Mouse (Mus musculus) midbrain, postnatal 0 days (tissue): ENCODE data around the gene Ngly1. TPM values are rescaled to one million over a fixed set of nuclear protein-coding genes. Genes with fewer than 3 reads are reported as not detected.
A peak's percentile ranks its signal among the peaks of the same experiment; 100 is the strongest.

Experiments used
- ATAC-seq: fragments of 200-750 bp; cut with Nextera tagmentation; 2 replicates; pipeline ENCODE4 v1.8.0; 2017; ENCODE audit warnings: moderate number of reproducible peaks, mild to moderate bottlenecking, moderate TSS enrichment, moderate library complexity; ENCODE audit not compliant: low FRiP score
- DNase-seq: peaks from one replicate; pipeline ENCODE4 v3.0.0-alpha.2; 2015; ENCODE audit warnings: low spot score
- H3K27ac ChIP-seq: fragments of 300-500 bp; sonication (generic); 2 replicates; pipeline ENCODE4 v1.5.1; 2014; ENCODE audit warnings: low read depth, mild to moderate bottlenecking, low read length, mixed read lengths
- H3K27me3 ChIP-seq: fragments of 300-500 bp; sonication (generic); 2 replicates; pipeline ENCODE4 v1.6.1; 2014; ENCODE audit warnings: low read length, control low read depth, mixed read lengths; ENCODE audit not compliant: insufficient read depth
- H3K36me3 ChIP-seq: fragments of 300-500 bp; sonication (generic); 2 replicates; pipeline ENCODE4 v1.6.1; 2014; ENCODE audit warnings: low read length, control low read depth, mixed read lengths; ENCODE audit not compliant: insufficient read depth
- H3K4me1 ChIP-seq: fragments of 300-500 bp; sonication (generic); 2 replicates; pipeline ENCODE4 v1.6.1; 2014; ENCODE audit warnings: mild to moderate bottlenecking, control low read depth, antibody characterized with exemption, low read length, mixed read lengths; ENCODE audit not compliant: insufficient read depth
- H3K4me2 ChIP-seq: fragments of 300-500 bp; sonication (generic); 2 replicates; pipeline ENCODE4 v1.6.1; 2014; ENCODE audit warnings: low read depth, mild to moderate bottlenecking, low read length, mixed read lengths; ENCODE audit not compliant: poor library complexity, severe bottlenecking
- H3K4me3 ChIP-seq: fragments of 300-500 bp; sonication (generic); 2 replicates; pipeline ENCODE4 v1.5.1; 2014; ENCODE audit warnings: low read depth, mild to moderate bottlenecking, low read length, moderate library complexity
- H3K9ac ChIP-seq: fragments of 300-500 bp; sonication (generic); replicated peaks from 2 replicates; pipeline ENCODE4 v1.6.1; 2014; ENCODE audit warnings: mild to moderate bottlenecking, low read length, moderate library complexity, mixed read lengths; ENCODE audit not compliant: poor library complexity, severe bottlenecking
- H3K9me3 ChIP-seq: fragments of 300-500 bp; sonication (generic); 2 replicates; pipeline ENCODE4 v1.6.1; 2016; ENCODE audit warnings: low read length, control low read depth
- CTCF ChIP-seq: IDR thresholded peaks from 2 replicates; pipeline ENCODE4 v1.5.1; 2016; ENCODE audit warnings: antibody characterized with exemption, mild to moderate bottlenecking
- WGBS: fragments of 180-500 bp; shearing (Covaris S2); extraction: QIAGEN DNeasy Blood & Tissue Kit; methylation state at CpG from one replicate; pipeline ENCODE4 v1.1.7; 2014; 5-methylcytosine and 5-hydroxymethylcytosine counted together
- polyA plus RNA-seq: library from polyadenylated mRNA; unstranded; fragments of >200 nt; fragmentation: Nextera tagmentation; extraction: Ambion mirVana; gene quantifications from 2 replicates; pipeline ENCODE4 v1.2.1, GENCODE M21; 2015
- total RNA-seq: library from RNA; depleted of rRNA; stranded (reverse); fragments of >200 nt; gene quantifications from 2 replicates; pipeline ENCODE4 v1.2.3, GENCODE M21; 2014

Gene Ngly1
- total and polyA plus RNA-seq, 2 experiments from 2014 or later: 16.4 to 23.8 TPM

GRCm38 (mm10) chr14:16267028-16267427, 17.9 kb downstream of the Ngly1 start:
- Histone ChIP-seq H3K9ac (no peak overlapping the region), H3K36me3 (peaks cover 3% of the 10 kb centered on the region; the same call in 1 of the 2 replicates), H3K4me1 (no peaks in the 10 kb centered on the region), H3K27me3 (no peaks in the 10 kb centered on the region), H3K4me3 (no peak overlapping the region), H3K4me2 (no peak overlapping the region), H3K27ac (no peak overlapping the region), H3K9me3 (no peaks in the 10 kb centered on the region)
- TF ChIP-seq CTCF: no peak
- 94% methylated on average over 5 of the region's 5 CpGs for WGBS
- DNase-seq (no peak), ATAC-seq (no peak)

DNA sequence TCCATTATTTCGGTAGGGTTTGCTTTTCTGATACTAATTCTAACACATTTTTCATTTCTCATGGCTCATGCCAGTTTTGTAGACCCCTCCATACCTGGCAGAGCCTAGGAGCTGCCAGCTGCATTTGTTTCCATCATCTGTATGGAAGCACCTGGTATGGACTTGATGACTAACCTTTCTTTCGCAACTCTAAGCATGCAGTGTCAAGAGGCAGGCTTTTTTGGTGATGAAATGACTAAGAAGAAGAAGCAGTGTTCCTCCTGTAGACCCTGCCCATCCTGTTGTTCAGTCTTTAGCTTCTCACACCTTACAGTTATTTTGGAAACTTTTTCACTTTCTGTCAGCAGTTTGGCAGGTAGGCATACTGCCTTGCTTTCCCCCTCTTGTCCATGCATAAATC, 20.7 kb downstream of the Ngly1 start:
- TF ChIP-seq CTCF: no peak
- ATAC-seq: no peak
- H3K27me3 ChIP-seq: no peaks in the 10 kb centered on the region
- H3K9me3 ChIP-seq: no peaks in the 10 kb centered on the region
- H3K36me3 ChIP-seq: peaks cover 3% of the 10 kb centered on the region; the same call in 1 of the 2 replicates
- 92% methylated on average over 2 of the region's 2 CpGs for WGBS
- no peak overlapping the region for H3K4me2 ChIP-seq
- no peak for DNase-seq
- H3K4me1 ChIP-seq: no peaks in the 10 kb centered on the region
- no peak overlapping the region for H3K27ac ChIP-seq
- H3K4me3 ChIP-seq: no peak overlapping the region
- H3K9ac ChIP-seq: no peak overlapping the region

GRCm38 (mm10) chr14:16273677-16274076, 24.6 kb downstream of the Ngly1 start:
- Histone ChIP-seq H3K4me2 (no peak overlapping the region), H3K4me1 (no peaks in the 10 kb centered on the region), H3K9me3 (no peaks in the 10 kb centered on the region), H3K9ac (no peak overlapping the region), H3K27me3 (no peaks in the 10 kb centered on the region), H3K4me3 (no peak overlapping the region), H3K36me3 (peaks cover 3% of the 10 kb centered on the region; the same call in 1 of the 2 replicates), H3K27ac (no peak overlapping the region)
- ATAC-seq (no peak), DNase-seq (no peak)
- TF ChIP-seq CTCF: no peak
- WGBS: 89% methylated on average over 3 of the region's 3 CpGs

DNA sequence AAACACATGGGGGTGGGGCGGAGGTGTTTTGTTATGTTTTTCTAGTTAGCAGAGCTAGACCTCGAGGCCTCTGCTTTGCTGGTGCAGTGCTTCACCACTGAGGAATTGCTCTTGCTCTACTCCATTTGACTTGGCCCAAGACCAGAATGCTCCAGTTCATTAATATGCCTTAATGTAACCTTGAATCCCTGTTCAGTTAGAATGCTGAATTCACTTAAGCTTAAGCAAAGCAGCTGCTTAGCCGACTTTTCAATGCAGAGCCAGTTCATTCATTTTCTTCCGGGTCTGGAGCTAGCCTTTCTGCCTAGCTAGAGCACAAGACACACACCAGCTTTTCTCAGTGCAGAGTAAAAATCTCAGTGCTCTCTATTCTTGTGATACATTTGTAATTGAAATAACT, 30.1 kb downstream of the Ngly1 start:
- H3K27me3 ChIP-seq: no peaks in the 10 kb centered on the region
- no peak for ATAC-seq
- no peak for TF ChIP-seq CTCF
- 60% methylated on average over 4 of the region's 4 CpGs for WGBS
- peak; percentile 19 for DNase-seq
- no peak overlapping the region for H3K27ac ChIP-seq
- H3K4me3 ChIP-seq: no peak overlapping the region
- no peaks in the 10 kb centered on the region for H3K9me3 ChIP-seq
- no peak overlapping the region for H3K4me2 ChIP-seq
- H3K4me1 ChIP-seq: no peaks in the 10 kb centered on the region
- no peak overlapping the region for H3K9ac ChIP-seq
- H3K36me3 ChIP-seq: no peaks in the 10 kb centered on the region

DNA sequence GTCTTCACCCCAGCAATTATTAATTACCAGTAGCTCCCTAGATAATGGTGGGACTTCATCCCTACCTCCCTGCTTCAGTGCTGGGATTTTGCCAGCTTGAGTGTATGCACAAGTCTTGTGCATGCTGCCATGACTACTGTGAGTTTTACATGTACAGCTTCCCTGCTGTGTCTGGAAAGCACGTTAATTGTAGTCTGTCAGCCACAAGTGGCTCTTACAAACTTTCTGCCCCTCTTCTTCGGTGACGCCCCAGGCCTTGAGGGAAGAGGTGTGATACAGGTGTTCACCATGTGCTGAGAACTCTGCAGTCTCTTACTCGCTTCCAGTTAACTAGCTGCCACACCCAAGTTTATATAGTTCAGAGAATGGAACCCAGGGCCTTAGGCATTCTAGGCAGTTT, 34.9 kb downstream of the Ngly1 start:
- Histone ChIP-seq H3K9me3 (no peaks in the 10 kb centered on the region), H3K4me3 (no peak overlapping the region), H3K36me3 (no peaks in the 10 kb centered on the region), H3K27me3 (no peaks in the 10 kb centered on the region), H3K9ac (no peak overlapping the region), H3K4me2 (no peak overlapping the region), H3K4me1 (no peaks in the 10 kb centered on the region), H3K27ac (no peak overlapping the region)
- WGBS: 85% methylated on average over 4 of the region's 4 CpGs
- TF ChIP-seq CTCF: no peak
- no peak for ATAC-seq
- DNase-seq: no peak

DNA sequence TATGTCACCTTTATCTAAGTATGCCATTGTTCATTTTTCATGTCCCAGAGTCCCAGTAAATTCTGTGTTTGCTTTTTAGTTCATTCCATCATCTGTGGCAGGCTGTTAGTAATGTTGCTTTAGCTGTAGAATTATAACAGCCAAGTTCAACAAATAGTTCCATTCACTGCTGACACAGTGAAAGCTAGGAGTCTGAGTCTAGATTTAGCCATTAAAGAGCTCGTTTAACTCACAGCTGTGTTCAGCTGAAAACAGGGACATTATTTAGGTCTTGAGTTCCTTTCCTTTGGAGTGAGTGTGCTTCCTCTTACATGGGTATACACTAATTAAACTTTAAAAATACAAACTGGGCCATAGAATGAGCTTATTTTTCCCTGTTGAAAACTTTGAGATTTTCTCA, 43.3 kb downstream of the Ngly1 start:
- WGBS: 38% methylated on average over 1 of the region's 1 CpGs
- no peak for TF ChIP-seq CTCF

More for the DNA sequence above, 43.3 kb downstream of the Ngly1 start:
- Histone ChIP-seq H3K9ac (no peak overlapping the region), H3K4me3 (no peak overlapping the region), H3K36me3 (peaks cover 3% of the 10 kb centered on the region; the same call in 1 of the 2 replicates), H3K4me1 (no peaks in the 10 kb centered on the region), H3K4me2 (no peak overlapping the region), H3K27ac (no peak overlapping the region), H3K9me3 (no peaks in the 10 kb centered on the region), H3K27me3 (no peaks in the 10 kb centered on the region)
- no peak for DNase-seq
- ATAC-seq: no peak
